Mouse (Mus musculus) MEL-GATA-1-ER (cell line): ENCODE measurements around the gene Dscam.

Source experiments
- DNase-seq: peaks from one replicate; pipeline ENCODE4 v3.0.0-alpha.2; 2012; ENCODE audit warnings: low read depth; ENCODE audit errors: extremely low read depth

Gene Dscam

GRCm38 (mm10) chr16:96671603-96672374, 498.8 kb downstream of the Dscam start:
- DNase-seq, result no peak

- DNase-seq, result no peak
Measured at GRCm38 (mm10) chr16:96669706-96670105, 500.8 kb downstream of the Dscam start.

- DNase-seq, result no peak
Measured at GRCm38 (mm10) chr16:96668478-96668877, 502.1 kb downstream of the Dscam start.

- DNase-seq, result no peak
Measured at GRCm38 (mm10) chr16:96661073-96661472, 509.5 kb downstream of the Dscam start.

GRCm38 (mm10) chr16:96659275-96659674, 511.3 kb downstream of the Dscam start:
- DNase-seq, result no peak

- no peak for DNase-seq
Measured at GRCm38 (mm10) chr16:96655548-96655947, 515.0 kb downstream of the Dscam start.

GRCm38 (mm10) chr16:96654054-96654453, 516.5 kb downstream of the Dscam start:
- no peak for DNase-seq

- DNase-seq, result no peak
Measured at GRCm38 (mm10) chr16:96651444-96651843, 519.1 kb downstream of the Dscam start.

GRCm38 (mm10) chr16:96640101-96640500, 530.5 kb downstream of the Dscam start:
- no peak for DNase-seq

- DNase-seq, result no peak
Measured at GRCm38 (mm10) chr16:96635916-96636315, 534.6 kb downstream of the Dscam start.

GRCm38 (mm10) chr16:96634791-96635143, 535.8 kb downstream of the Dscam start:
- DNase-seq, result no peak

- no peak for DNase-seq
Measured at GRCm38 (mm10) chr16:96634097-96634790, 536.3 kb downstream of the Dscam start.

- no peak for DNase-seq
Measured at GRCm38 (mm10) chr16:96630241-96630640, 540.3 kb downstream of the Dscam start.

- no peak for DNase-seq
Measured at GRCm38 (mm10) chr16:96629623-96630022, 540.9 kb downstream of the Dscam start.

- DNase-seq, result no peak
Measured at GRCm38 (mm10) chr16:96625468-96625867, 545.1 kb downstream of the Dscam start.

- DNase-seq, result no peak
Measured at GRCm38 (mm10) chr16:96624570-96625411, 545.8 kb downstream of the Dscam start.

- DNase-seq, result no peak
Measured at GRCm38 (mm10) chr16:96620861-96621260, 549.7 kb downstream of the Dscam start.

GRCm38 (mm10) chr16:96620402-96620801, 550.1 kb downstream of the Dscam start:
- DNase-seq, result no peak

GRCm38 (mm10) chr16:96617772-96618171, 552.8 kb downstream of the Dscam start:
- no peak for DNase-seq

- no peak for DNase-seq
Measured at GRCm38 (mm10) chr16:96613275-96613674, 557.3 kb downstream of the Dscam start.

- no peak for DNase-seq
Measured at GRCm38 (mm10) chr16:96610806-96611205, 559.7 kb downstream of the Dscam start.

GRCm38 (mm10) chr16:96602206-96602605, 568.3 kb downstream of the Dscam start:
- DNase-seq, result no peak
